Mouse (Mus musculus) spleen, adult 18-20 months (tissue): Measurements from ENCODE around the gene Mmp19.

Experiments used
- DNase-seq, 2 experiments: peaks; one replicate each; pipeline ENCODE4 v3.0.0; 2022; ENCODE audit warnings: mixed read lengths in 2 of 2

Gene Mmp19

GRCm38 (mm10) chr10:128790398-128791124, at the start of gene Mmp19:
Mmp19 (plus strand) TSS chr10:128790910.
- DNase-seq, result no peak

- no peak for DNase-seq
These were observed 48.1 kb upstream of the Mmp19 start for GRCm38 (mm10) chr10:128742616-128743015.

GRCm38 (mm10) chr10:128743235-128743634, 47.5 kb upstream of the Mmp19 start:
- no peak for DNase-seq

- DNase-seq, result peak; percentile 53 to 61
These were observed 46.9 kb upstream of the Mmp19 start for GRCm38 (mm10) chr10:128743791-128744191.

- no peak for DNase-seq
These were observed 46.5 kb upstream of the Mmp19 start for GRCm38 (mm10) chr10:128744211-128744610.

GRCm38 (mm10) chr10:128744680-128745601, 45.8 kb upstream of the Mmp19 start, which contains the start of gene Dgka:
Dgka (minus strand) TSS chr10:128744855.
- peak; percentile 49 to 57 for DNase-seq

GRCm38 (mm10) chr10:128745946-128746613, 44.6 kb upstream of the Mmp19 start:
- peak; percentile 60 to 75 for DNase-seq

GRCm38 (mm10) chr10:128746972-128747645, 43.6 kb upstream of the Mmp19 start:
- DNase-seq, result no peak

GRCm38 (mm10) chr10:128747646-128748251, 43.0 kb upstream of the Mmp19 start, which contains the start of gene Pym1:
Pym1 (plus strand) TSS chr10:128747889.
- peak; percentile 77 to 78 for DNase-seq

GRCm38 (mm10) chr10:128748252-128748864, 42.4 kb upstream of the Mmp19 start:
- DNase-seq, result peak; percentile 67 to 76

- DNase-seq, result no peak
These were observed 17.8 kb upstream of the Mmp19 start for GRCm38 (mm10) chr10:128772895-128773294.

GRCm38 (mm10) chr10:128773685-128774084, 17.0 kb upstream of the Mmp19 start:
- DNase-seq, result no peak

GRCm38 (mm10) chr10:128778441-128778840, 12.3 kb upstream of the Mmp19 start:
- DNase-seq, result no peak

- peak; percentile 14 to 27 for DNase-seq
These were observed 11.5 kb upstream of the Mmp19 start for GRCm38 (mm10) chr10:128779011-128779795.

- no peak for DNase-seq
These were observed 10.5 kb upstream of the Mmp19 start for GRCm38 (mm10) chr10:128780200-128780599.

- no peak for DNase-seq
These were observed 1.3 kb downstream of the Mmp19 start for GRCm38 (mm10) chr10:128792041-128792440.

- DNase-seq, result no peak
These were observed 2.5 kb downstream of the Mmp19 start for GRCm38 (mm10) chr10:128793258-128793657.

GRCm38 (mm10) chr10:128794391-128794790, 3.7 kb downstream of the Mmp19 start:
- DNase-seq, result no peak

- DNase-seq, result no peak
These were observed 4.9 kb downstream of the Mmp19 start for GRCm38 (mm10) chr10:128795581-128795980.

- no peak for DNase-seq
These were observed 8.0 kb downstream of the Mmp19 start for GRCm38 (mm10) chr10:128798676-128799075.
